Mouse (Mus musculus) intestine, postnatal 0 days (tissue): ENCODE measurements around the gene Pkp2. TPM values are rescaled to one million over a fixed set of nuclear protein-coding genes. Genes with fewer than 3 reads are reported as not detected.

Experiments
- ATAC-seq: fragments of 200-750 bp; cut with Nextera tagmentation; 2 replicates; pipeline ENCODE4 v1.8.0; 2017; ENCODE audit warnings: mild to moderate bottlenecking, moderate TSS enrichment, moderate library complexity
- H3K27ac ChIP-seq: fragments of 300-500 bp; sonication (generic); 2 replicates; pipeline ENCODE4 v1.5.1; 2014; ENCODE audit warnings: mild to moderate bottlenecking, low read depth, low read length, moderate library complexity
- H3K27me3 ChIP-seq: fragments of 300-500 bp; sonication (generic); replicated peaks from 2 replicates; pipeline ENCODE4 v1.6.1; 2014; ENCODE audit warnings: low read length, mixed read lengths; ENCODE audit not compliant: control insufficient read depth, insufficient read depth
- H3K36me3 ChIP-seq: fragments of 300-500 bp; sonication (generic); 2 replicates; pipeline ENCODE4 v1.6.1; 2014; ENCODE audit warnings: mild to moderate bottlenecking, moderate library complexity; ENCODE audit not compliant: control insufficient read depth, insufficient read depth
- H3K4me1 ChIP-seq: fragments of 300-500 bp; sonication (generic); replicated peaks from 2 replicates; pipeline ENCODE4 v1.6.1; 2014; ENCODE audit warnings: antibody characterized with exemption, low read length, mixed read lengths; ENCODE audit not compliant: control insufficient read depth, insufficient read depth
- H3K4me2 ChIP-seq: fragments of 300-500 bp; sonication (generic); replicated peaks from 2 replicates; pipeline ENCODE4 v1.6.1; 2014; ENCODE audit warnings: low read depth, mild to moderate bottlenecking, moderate library complexity
- H3K4me3 ChIP-seq: fragments of 300-500 bp; sonication (generic); 2 replicates; pipeline ENCODE4 v1.5.1; 2014; ENCODE audit warnings: low read depth, low read length
- H3K9ac ChIP-seq: fragments of 300-500 bp; sonication (generic); 2 replicates; pipeline ENCODE4 v1.6.1; 2014; ENCODE audit warnings: mild to moderate bottlenecking, low read depth, low read length
- H3K9me3 ChIP-seq: fragments of 300-500 bp; sonication (generic); 2 replicates; pipeline ENCODE4 v1.6.1; 2016; ENCODE audit warnings: mixed run types; ENCODE audit not compliant: control insufficient read depth
- CTCF ChIP-seq: sonication (generic); IDR thresholded peaks from 2 replicates; pipeline ENCODE4 v1.5.1; 2016; ENCODE audit warnings: low read depth, mild to moderate bottlenecking, control low read depth, antibody characterized with exemption, moderate library complexity
- WGBS: fragments of 180-500 bp; shearing (Covaris S2); extraction: QIAGEN DNeasy Blood & Tissue Kit; methylation state at CpG from one replicate; pipeline ENCODE4 v1.1.7; 2014; 5-methylcytosine and 5-hydroxymethylcytosine counted together
- polyA plus RNA-seq: library from polyadenylated mRNA; unstranded; fragments of >200 nt; fragmentation: Nextera tagmentation; extraction: Ambion mirVana; gene quantifications from 2 replicates; pipeline ENCODE4 v1.2.1, GENCODE M21; 2015

Gene Pkp2
- polyA plus RNA-seq, 1 experiment from 2014 or later: 15.5 TPM

GRCm38 (mm10) chr16:16215645-16216387 lies 2.7 kb downstream of the Pkp2 start:
- 45% methylated on average over 11 of the region's 11 CpGs for WGBS
- no peak for TF ChIP-seq CTCF
- no peaks in the 10 kb centered on the region for H3K4me1 ChIP-seq
- no peaks in the 10 kb centered on the region for H3K36me3 ChIP-seq
- H3K4me2 ChIP-seq: 0 out of 2 replicates have a peak overlapping the region, but pooled peaks have one; percentile 13
- ATAC-seq: no peak
- no peak overlapping the region for H3K9ac ChIP-seq
- H3K9me3 ChIP-seq: no peaks in the 10 kb centered on the region
- no peak overlapping the region for H3K4me3 ChIP-seq
- no peaks in the 10 kb centered on the region for H3K27me3 ChIP-seq
- H3K27ac ChIP-seq: no peak overlapping the region

GRCm38 (mm10) chr16:16216934-16217333 lies 3.8 kb downstream of the Pkp2 start:
- 92% methylated on average over 1 of the region's 1 CpGs for WGBS
- Histone ChIP-seq H3K4me3 (no peak overlapping the region), H3K27ac (no peak overlapping the region), H3K27me3 (no peaks in the 10 kb centered on the region), H3K4me1 (no peaks in the 10 kb centered on the region), H3K9me3 (no peaks in the 10 kb centered on the region), H3K36me3 (no peaks in the 10 kb centered on the region), H3K9ac (no peak overlapping the region), H3K4me2 (no peak overlapping the region)
- ATAC-seq: no peak
- TF ChIP-seq CTCF: no peak

- no peak overlapping the region for H3K27ac ChIP-seq
- no peaks in the 10 kb centered on the region for H3K36me3 ChIP-seq
- ATAC-seq: no peak
- no peak overlapping the region for H3K4me3 ChIP-seq
- TF ChIP-seq CTCF: no peak
- no peak overlapping the region for H3K9ac ChIP-seq
- 44% methylated on average over 3 of the region's 3 CpGs for WGBS
- no peaks in the 10 kb centered on the region for H3K27me3 ChIP-seq
- H3K4me2 ChIP-seq: no peak overlapping the region
- H3K4me1 ChIP-seq: no peaks in the 10 kb centered on the region
- H3K9me3 ChIP-seq: no peaks in the 10 kb centered on the region
These were observed 6.7 kb downstream of the Pkp2 start for GRCm38 (mm10) chr16:16219835-16220234.

GRCm38 (mm10) chr16:16222651-16223050 lies 9.5 kb downstream of the Pkp2 start:
- Histone ChIP-seq H3K36me3 (peaks cover 3% of the 10 kb centered on the region; the same call in 1 of the 2 replicates), H3K4me2 (no peak overlapping the region), H3K4me3 (no peak overlapping the region), H3K27me3 (no peaks in the 10 kb centered on the region), H3K4me1 (no peaks in the 10 kb centered on the region), H3K27ac (no peak overlapping the region), H3K9me3 (no peaks in the 10 kb centered on the region), H3K9ac (no peak overlapping the region)
- WGBS: 63% methylated on average over 1 of the region's 1 CpGs
- TF ChIP-seq CTCF: no peak
- no peak for ATAC-seq

GRCm38 (mm10) chr16:16224506-16224924 lies 11.4 kb downstream of the Pkp2 start:
- peak; percentile 57 for ATAC-seq
- H3K9me3 ChIP-seq: no peaks in the 10 kb centered on the region
- 0 out of 2 replicates have a peak overlapping the region, but pooled peaks have one; percentile 11 for H3K27ac ChIP-seq
- no peak overlapping the region for H3K4me2 ChIP-seq
- H3K4me1 ChIP-seq: no peaks in the 10 kb centered on the region
- no peak overlapping the region for H3K9ac ChIP-seq
- peaks cover 3% of the 10 kb centered on the region; the same call in 1 of the 2 replicates for H3K36me3 ChIP-seq
- no peaks in the 10 kb centered on the region for H3K27me3 ChIP-seq
- no peak overlapping the region for H3K4me3 ChIP-seq
- WGBS: 9% methylated on average over 4 of the region's 4 CpGs
- TF ChIP-seq CTCF: no peak

GRCm38 (mm10) chr16:16225828-16226227 lies 12.7 kb downstream of the Pkp2 start:
- H3K9ac ChIP-seq: no peak overlapping the region
- WGBS: 95% methylated on average over 22 of the region's 22 CpGs

More at GRCm38 (mm10) chr16:16225828-16226227, 12.7 kb downstream of the Pkp2 start:
- Histone ChIP-seq H3K27ac (no peak overlapping the region), H3K4me2 (no peak overlapping the region), H3K4me1 (no peaks in the 10 kb centered on the region), H3K4me3 (no peak overlapping the region), H3K27me3 (no peaks in the 10 kb centered on the region), H3K9me3 (no peaks in the 10 kb centered on the region), H3K36me3 (peaks cover 9% of the 10 kb centered on the region)
- no peak for ATAC-seq
- no peak for TF ChIP-seq CTCF
